Comparison of ENCODE assay signal across 25 mouse cellular contexts in genomic region chr10:75856976-75857375, GRCm38 (mm10). TPM values are rescaled to one million over a fixed set of nuclear protein-coding genes. Genes with fewer than 3 reads are reported as not detected.
DNase-seq lines count a peak whose midpoint lies in the region; ATAC-seq and TF ChIP-seq lines count a peak whose summit lies in the region.
"Had no signal": no experiment of that assay in that cellular context is flagged by ENCODE, and none has a peak within 500 bp of the region (broad histone marks: within the 10 kb centered on the region; RNA-seq: fewer than 3 reads in every experiment).

No protein-coding gene starts in this region.

- TF ChIP-seq CTCF in ES-Bruce4 (IDR thresholded peaks at IDR 0.05; ENCODE audit: low read depth, low read length), result no peak

- H3K9me3 ChIP-seq in kidney, embryonic 16.5 days (ENCODE audit: low read length), result no peaks in the 10 kb centered on the region
- no peaks in the 10 kb centered on the region for H3K9me3 ChIP-seq in liver, embryonic 11.5 days (ENCODE audit: control insufficient read depth, low read length)
- H3K9me3 ChIP-seq in ES-Bruce4 (replicated peaks; ENCODE audit: control insufficient read depth, insufficient read depth, low read length, poor library complexity, severe bottlenecking), result no peaks in the 10 kb centered on the region
- H3K9me3 ChIP-seq: embryonic facial prominence, embryonic 12.5 days; forebrain, embryonic 12.5 days; heart, embryonic 15.5 days; hindbrain, embryonic 10.5 days had no signal

- no peak for TF ChIP-seq POLR2A in ES-Bruce4 (IDR thresholded peaks at IDR 0.05; ENCODE audit: insufficient read depth, low read length)

- no peaks in the 10 kb centered on the region for H3K27me3 ChIP-seq in kidney, embryonic 16.5 days (ENCODE audit: insufficient read depth, low read length)
- no peaks in the 10 kb centered on the region for H3K27me3 ChIP-seq in liver, embryonic 11.5 days (replicated peaks; ENCODE audit: control insufficient read depth, insufficient read depth, low read length)
- no peaks in the 10 kb centered on the region for H3K27me3 ChIP-seq in ES-Bruce4 (ENCODE audit: control insufficient read depth, insufficient read depth, low read length, poor library complexity, severe bottlenecking)
- H3K27me3 ChIP-seq: embryonic facial prominence, embryonic 12.5 days; forebrain, embryonic 12.5 days; heart, embryonic 15.5 days had no signal

- ATAC-seq in kidney, embryonic 16.5 days (ENCODE audit: low FRiP score, low TSS enrichment), result no peak
- no peak for ATAC-seq in liver, embryonic 11.5 days (replicated peaks; ENCODE audit: low FRiP score)
- ATAC-seq in megakaryocyte-erythroid progenitor cell, adult 5-6 weeks (replicated peaks; ENCODE audit: low FRiP score, low TSS enrichment, poor library complexity, severe bottlenecking), result no peak
- ATAC-seq: forebrain, embryonic 16.5 days; hindbrain, embryonic 16.5 days had no signal

- WGBS in kidney, embryonic 16.5 days, result 72% methylated on average over 3 of the region's 3 CpGs
- 76% methylated on average over 3 of the region's 3 CpGs for WGBS in liver, embryonic 11.5 days

- peak; percentile 21 for DNase-seq in kidney, adult 18-20 months
- no peak for DNase-seq in liver, embryonic 11.5 days (ENCODE audit: low spot score)
- DNase-seq in liver, result no peak
- DNase-seq: adrenal gland, postnatal 10 days; cerebellum, adult 11 months; cerebellum, postnatal 25 days; gastrocnemius, postnatal 10 days; heart, adult 2 months; heart, postnatal 14 days had no signal

- peaks cover 20% of the 10 kb centered on the region for H3K4me1 ChIP-seq in kidney, embryonic 16.5 days (ENCODE audit: insufficient read depth, low read length)
- peaks cover 18% of the 10 kb centered on the region for H3K4me1 ChIP-seq in liver, embryonic 11.5 days (replicated peaks; ENCODE audit: control insufficient read depth, insufficient read depth, low read length)
- H3K4me1 ChIP-seq in ES-Bruce4 (ENCODE audit: control insufficient read depth, insufficient read depth, low read length), result peaks cover 9% of the 10 kb centered on the region

- no peak overlapping the region for H3K4me2 ChIP-seq in kidney, embryonic 16.5 days (replicated peaks; ENCODE audit: low read depth, low read length)
- H3K4me2 ChIP-seq in liver, embryonic 11.5 days, result no peak overlapping the region
- H3K4me2 ChIP-seq: embryonic facial prominence, embryonic 12.5 days; heart, embryonic 15.5 days had no signal

- no peak overlapping the region for H3K27ac ChIP-seq in kidney, embryonic 16.5 days (ENCODE audit: low read length)
- peak overlapping the region; percentile 5; the same call in 1 of the 2 replicates for H3K27ac ChIP-seq in liver, embryonic 11.5 days (ENCODE audit: low read depth, low read length)
- peak overlapping the region; percentile 14; the same call in 1 of the 2 replicates for H3K27ac ChIP-seq in ES-Bruce4 (ENCODE audit: insufficient read depth, low read length)
- H3K27ac ChIP-seq: embryonic facial prominence, embryonic 12.5 days; forebrain, embryonic 12.5 days; heart, adult 2 months; heart, embryonic 15.5 days; hindbrain, embryonic 10.5 days had no signal

- peaks cover 17% of the 10 kb centered on the region for H3K36me3 ChIP-seq in kidney, embryonic 16.5 days (ENCODE audit: insufficient read depth, low read length)
- H3K36me3 ChIP-seq in liver, embryonic 11.5 days (ENCODE audit: control insufficient read depth, insufficient read depth, low read length), result peaks cover 14% of the 10 kb centered on the region
- peaks cover 26% of the 10 kb centered on the region for H3K36me3 ChIP-seq in ES-Bruce4 (ENCODE audit: control insufficient read depth, insufficient read depth, low read length, poor library complexity, severe bottlenecking)
- H3K36me3 ChIP-seq: heart, embryonic 15.5 days had no signal

- TF ChIP-seq EP300 in ES-Bruce4 (IDR thresholded peaks at IDR 0.05; ENCODE audit: insufficient read depth, low read depth, low read length), result no peak

- H3K4me3 ChIP-seq in kidney, embryonic 16.5 days (ENCODE audit: low read length), result no peak overlapping the region
- H3K4me3 ChIP-seq in liver, embryonic 11.5 days (ENCODE audit: low read depth, low read length), result no peak overlapping the region
- H3K4me3 ChIP-seq in ES-Bruce4 (ENCODE audit: low read depth, low read length), result no peak overlapping the region
- H3K4me3 ChIP-seq: embryonic facial prominence, embryonic 12.5 days; forebrain, embryonic 12.5 days; heart, adult 2 months; heart, embryonic 15.5 days had no signal

- no peak overlapping the region for H3K9ac ChIP-seq in kidney, embryonic 16.5 days (replicated peaks; ENCODE audit: low read length)
- H3K9ac ChIP-seq in liver, embryonic 11.5 days (ENCODE audit: low read depth, low read length), result no peak overlapping the region
- H3K9ac ChIP-seq in ES-Bruce4 (ENCODE audit: low read depth, poor library complexity, severe bottlenecking), result no peak overlapping the region
- H3K9ac ChIP-seq: embryonic facial prominence, embryonic 12.5 days; forebrain, embryonic 12.5 days; heart, embryonic 15.5 days had no signal

RNA-seq across cellular contexts. Expression of gene Mif, which starts 3.1 kb away (rescaled TPM):
- polyA plus RNA-seq in kidney, embryonic 16.5 days (2015; fragmentation: Nextera tagmentation; extraction: Ambion mirVana), result 2,002 and 2,111 TPM in 2 replicates
- polyA plus RNA-seq in liver, embryonic 11.5 days (2014; fragmentation: Nextera tagmentation; extraction: Ambion mirVana), result 2,667 and 2,772 TPM in 2 replicates
- 1,651 and 1,929 TPM in 2 replicates for polyA plus RNA-seq in ES-Bruce4 (2011; ENCODE audit: insufficient read depth, insufficient read length, low read depth, missing spikeins)
- 591 and 602 TPM in 2 replicates for total RNA-seq in megakaryocyte-erythroid progenitor cell, adult 5-6 weeks (2014; fragmentation: Nextera tagmentation)
- total RNA-seq in megakaryocyte-erythroid progenitor cell, adult 5-6 weeks (2017), result 419 and 579 TPM in 2 replicates

RNA-seq across cellular contexts. Expression of gene Gstt2, which starts 19.8 kb away (rescaled TPM):
- 53.0 and 56.2 TPM in 2 replicates for polyA plus RNA-seq in kidney, embryonic 16.5 days (2015; fragmentation: Nextera tagmentation; extraction: Ambion mirVana)
- 38.4 and 39.6 TPM in 2 replicates for polyA plus RNA-seq in liver, embryonic 11.5 days (2014; fragmentation: Nextera tagmentation; extraction: Ambion mirVana)
- polyA plus RNA-seq in ES-Bruce4 (2011; ENCODE audit: insufficient read depth, insufficient read length, low read depth, missing spikeins), result 26.3 and 31.9 TPM in 2 replicates
- total RNA-seq in megakaryocyte-erythroid progenitor cell, adult 5-6 weeks (2014; fragmentation: Nextera tagmentation), result 9.3 and 15.1 TPM in 2 replicates
- total RNA-seq in megakaryocyte-erythroid progenitor cell, adult 5-6 weeks (2017), result 10.0 and 24.9 TPM in 2 replicates

RNA-seq across cellular contexts. Expression of gene Gstt4, which starts 34.6 kb away (rescaled TPM):
- not detected in 2 replicates for polyA plus RNA-seq in kidney, embryonic 16.5 days (2015; fragmentation: Nextera tagmentation; extraction: Ambion mirVana)
- polyA plus RNA-seq in liver, embryonic 11.5 days (2014; fragmentation: Nextera tagmentation; extraction: Ambion mirVana), result not detected in 2 replicates
- polyA plus RNA-seq in ES-Bruce4 (2011; ENCODE audit: insufficient read depth, insufficient read length, low read depth, missing spikeins), result not detected in 2 replicates
- not detected in 2 replicates for total RNA-seq in megakaryocyte-erythroid progenitor cell, adult 5-6 weeks (2014; fragmentation: Nextera tagmentation)
- 0.65 TPM in 1 of 2 replicates, not detected in the other for total RNA-seq in megakaryocyte-erythroid progenitor cell, adult 5-6 weeks (2017)
- total RNA-seq: adrenal gland, postnatal 4 days; gastrocnemius, postnatal 10 days; gastrocnemius, postnatal 4 days; heart, adult 2 months; heart, postnatal 14 days; MEL had no signal
- polyA plus RNA-seq: brain, embryonic 14.5 days; cortical plate, adult 2 months; embryonic facial prominence, embryonic 12.5 days; forebrain, embryonic 12.5 days; forebrain, embryonic 16.5 days; frontal cortex, adult 2 months; heart, embryonic 11.5 days; heart, embryonic 15.5 days; hindbrain, embryonic 10.5 days; hindbrain, embryonic 16.5 days had no signal

RNA-seq across cellular contexts. Expression of gene Derl3, which starts 36.2 kb away (rescaled TPM):
- 4.0 and 4.4 TPM in 2 replicates for polyA plus RNA-seq in kidney, embryonic 16.5 days (2015; fragmentation: Nextera tagmentation; extraction: Ambion mirVana)
- 4.0 and 5.1 TPM in 2 replicates for polyA plus RNA-seq in liver, embryonic 11.5 days (2014; fragmentation: Nextera tagmentation; extraction: Ambion mirVana)
- polyA plus RNA-seq in ES-Bruce4 (2011; ENCODE audit: insufficient read depth, insufficient read length, low read depth, missing spikeins), result 9.6 and 13.8 TPM in 2 replicates
- total RNA-seq in megakaryocyte-erythroid progenitor cell, adult 5-6 weeks (2014; fragmentation: Nextera tagmentation), result 1.7 TPM in 1 of 2 replicates, not detected in the other
- total RNA-seq in megakaryocyte-erythroid progenitor cell, adult 5-6 weeks (2017), result 0.69 TPM in 1 of 2 replicates, not detected in the other

RNA-seq across cellular contexts. Expression of gene Gstt1, which starts 58.6 kb away (rescaled TPM):
- polyA plus RNA-seq in kidney, embryonic 16.5 days (2015; fragmentation: Nextera tagmentation; extraction: Ambion mirVana), result 16.5 and 19.7 TPM in 2 replicates
- 40.7 and 43.0 TPM in 2 replicates for polyA plus RNA-seq in liver, embryonic 11.5 days (2014; fragmentation: Nextera tagmentation; extraction: Ambion mirVana)
- 8.9 and 9.5 TPM in 2 replicates for polyA plus RNA-seq in ES-Bruce4 (2011; ENCODE audit: insufficient read depth, insufficient read length, low read depth, missing spikeins)
- 0.49 and 2.5 TPM in 2 replicates for total RNA-seq in megakaryocyte-erythroid progenitor cell, adult 5-6 weeks (2014; fragmentation: Nextera tagmentation)
- total RNA-seq in megakaryocyte-erythroid progenitor cell, adult 5-6 weeks (2017), result 1.4 and 2.1 TPM in 2 replicates
